Mouse (Mus musculus): ENCODE measurements around the gene Vps26a. TPM values are rescaled to one million over a fixed set of nuclear protein-coding genes. Genes with fewer than 3 reads are reported as not detected.

Gene Vps26a
- 81.4 TPM for polyA plus RNA-seq (2017; shearing (Covaris generic))

GRCm38 (mm10) chr10:62486618-62487415 is at the start of gene Vps26a:
TSS of gene Vps26a (minus strand) at chr10:62486805.

GRCm38 (mm10) chr10:62527351-62527750 is 40.7 kb upstream of the Vps26a start, which contains the start of gene Srgn:
TSS of gene Srgn (minus strand) at chr10:62527451.

GRCm38 (mm10) chr10:62449364-62450279 is 37.0 kb downstream of the Vps26a start, which contains the start of the genes 4930507D05Rik and Supv3l1:
TSS of gene 4930507D05Rik (plus strand) at chr10:62449489.
TSS of gene Supv3l1 (minus strand) at chr10:62449738.

GRCm38 (mm10) chr10:62422255-62422654 is 64.3 kb downstream of the Vps26a start, which contains the start of gene Hkdc1:
TSS of gene Hkdc1 (minus strand) at chr10:62422491.

Other genes starting within 250 kb of the Vps26a start
- not detected for gene Tacr2, start 234.4 kb downstream of the Vps26a start, polyA plus RNA-seq (2017; shearing (Covaris generic))
- 172 TPM for gene Hk1, start 106.9 kb downstream of the Vps26a start, polyA plus RNA-seq (2017; shearing (Covaris generic))
- not detected for gene Hkdc1, start 64.3 kb downstream of the Vps26a start, polyA plus RNA-seq (2017; shearing (Covaris generic))
- gene 4930507D05Rik, start 37.3 kb downstream of the Vps26a start, polyA plus RNA-seq (2017; shearing (Covaris generic)) = 0.16 TPM
- 18.5 TPM for gene Supv3l1, start 37.1 kb downstream of the Vps26a start, polyA plus RNA-seq (2017; shearing (Covaris generic))
- 1,158 TPM for gene Srgn, start 40.6 kb upstream of the Vps26a start, polyA plus RNA-seq (2017; shearing (Covaris generic))
- 4.2 TPM for gene Kif1bp, start 91.7 kb upstream of the Vps26a start, polyA plus RNA-seq (2017; shearing (Covaris generic))
- gene Ddx21, start 115.5 kb upstream of the Vps26a start, polyA plus RNA-seq (2017; shearing (Covaris generic)) = 55.4 TPM
- 155 TPM for gene Ddx50, start 164.4 kb upstream of the Vps26a start, polyA plus RNA-seq (2017; shearing (Covaris generic))
- 2.3 TPM for gene Stox1, start 239.3 kb upstream of the Vps26a start, polyA plus RNA-seq (2017; shearing (Covaris generic))